Mouse (Mus musculus): ENCODE data around the gene Oaz2. TPM values are rescaled to one million over a fixed set of nuclear protein-coding genes. Genes with fewer than 3 reads are reported as not detected.
A peak's percentile ranks its signal among the peaks of the same experiment; 100 is the strongest.

The Oaz2 gene
- polyA plus RNA-seq, 1 experiment from 2014 or later, result 203 TPM

DNA sequence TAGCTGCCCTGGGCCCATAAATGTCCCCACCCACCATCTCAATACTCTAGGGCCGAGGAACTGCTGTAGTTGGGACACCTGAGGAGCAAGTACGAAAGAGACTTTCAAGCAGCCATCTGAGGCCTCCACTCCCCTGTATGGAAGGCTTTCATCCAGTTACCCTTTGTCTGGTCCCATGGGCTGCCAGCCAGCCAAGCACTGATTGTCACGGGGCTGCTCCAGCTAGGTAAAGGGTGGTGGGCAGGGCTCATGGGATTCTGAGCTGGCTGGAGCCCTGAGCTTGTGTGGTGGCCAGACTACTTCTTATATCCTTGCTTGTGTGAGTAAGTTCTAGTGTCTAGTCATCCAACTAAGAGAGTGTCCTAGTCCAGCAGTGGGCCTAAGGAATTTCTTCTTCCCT lies 10.6 kb upstream of the Oaz2 start:
- H3K36me3 ChIP-seq (ENCODE audit: control insufficient read depth, insufficient read depth, low read length), result no peaks in the 10 kb centered on the region
- H3K4me2 ChIP-seq (ENCODE audit: low read depth, low read length), result no peak overlapping the region
- H3K27me3 ChIP-seq (replicated peaks; ENCODE audit: control insufficient read depth, insufficient read depth, low read length), result no peaks in the 10 kb centered on the region
- no peak overlapping the region for H3K9ac ChIP-seq (ENCODE audit: low read depth, low read length)
- no peak for DNase-seq (ENCODE audit: low spot score)
- no peak for ATAC-seq (ENCODE audit: low read depth)
- no peak overlapping the region for H3K4me3 ChIP-seq (ENCODE audit: low read depth, low read length)
- H3K9me3 ChIP-seq (ENCODE audit: control insufficient read depth, low read length), result no peaks in the 10 kb centered on the region
- H3K27ac ChIP-seq (replicated peaks; ENCODE audit: low read depth, low read length), result no peak overlapping the region
- WGBS, result 86% methylated on average over 3 of the region's 3 CpGs
- no peaks in the 10 kb centered on the region for H3K4me1 ChIP-seq (ENCODE audit: control insufficient read depth, insufficient read depth, low read length)

DNA sequence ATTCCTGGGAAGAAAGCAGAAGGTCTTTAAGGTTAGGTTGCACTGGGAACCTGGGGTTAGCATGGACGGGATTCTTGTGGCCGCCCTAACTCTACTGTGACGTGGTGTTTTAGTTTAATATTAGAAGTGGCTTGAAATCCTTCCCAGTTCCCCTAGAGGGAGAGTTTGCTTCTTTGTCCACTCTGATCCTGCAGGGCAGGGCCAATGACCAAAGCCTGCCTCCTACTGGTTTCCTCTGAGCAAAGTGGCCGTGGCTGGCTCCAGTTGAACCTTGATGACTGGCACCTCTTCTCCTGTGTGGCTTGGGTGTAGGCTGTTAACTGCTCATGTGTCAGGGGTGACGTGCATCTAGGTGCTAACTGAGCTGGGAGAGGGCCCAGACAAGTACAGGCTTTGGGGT lies 6.8 kb upstream of the Oaz2 start:
- Histone ChIP-seq H3K4me2 (ENCODE audit: low read depth, low read length) (no peak overlapping the region), H3K4me3 (ENCODE audit: low read depth, low read length) (no peak overlapping the region), H3K36me3 (ENCODE audit: control insufficient read depth, insufficient read depth, low read length) (no peaks in the 10 kb centered on the region), H3K27me3 (replicated peaks; ENCODE audit: control insufficient read depth, insufficient read depth, low read length) (no peaks in the 10 kb centered on the region), H3K4me1 (ENCODE audit: control insufficient read depth, insufficient read depth, low read length) (no peaks in the 10 kb centered on the region), H3K27ac (replicated peaks; ENCODE audit: low read depth, low read length) (no peak overlapping the region), H3K9me3 (ENCODE audit: control insufficient read depth, low read length) (no peaks in the 10 kb centered on the region), H3K9ac (ENCODE audit: low read depth, low read length) (no peak overlapping the region)
- DNase-seq (ENCODE audit: low spot score) (no peak), ATAC-seq (ENCODE audit: low read depth) (no peak)
- 57% methylated on average over 5 of the region's 5 CpGs for WGBS

DNA sequence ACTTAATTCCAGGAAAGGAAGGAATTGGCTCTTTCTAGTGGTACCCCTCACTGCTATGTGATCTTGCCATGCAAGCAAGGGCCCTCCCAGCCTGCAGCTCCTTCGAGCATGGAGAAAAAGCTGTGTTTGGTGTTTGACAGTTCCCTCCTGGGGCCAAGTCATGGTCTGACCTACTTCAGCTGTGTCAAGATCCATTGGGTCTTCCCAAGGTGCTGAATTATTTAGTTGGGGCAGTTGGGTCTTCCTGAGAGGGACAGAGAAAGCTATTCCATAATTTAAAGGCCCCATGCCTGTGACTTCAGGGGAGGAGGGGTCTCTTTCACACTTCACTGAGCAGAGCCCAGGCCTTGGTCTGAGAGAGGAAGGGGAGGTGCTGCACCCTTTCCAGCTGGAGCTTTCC lies 6.3 kb upstream of the Oaz2 start:
- Histone ChIP-seq H3K9ac (ENCODE audit: low read depth, low read length) (no peak overlapping the region), H3K36me3 (ENCODE audit: control insufficient read depth, insufficient read depth, low read length) (no peaks in the 10 kb centered on the region), H3K4me1 (ENCODE audit: control insufficient read depth, insufficient read depth, low read length) (no peaks in the 10 kb centered on the region), H3K27me3 (replicated peaks; ENCODE audit: control insufficient read depth, insufficient read depth, low read length) (no peaks in the 10 kb centered on the region), H3K9me3 (ENCODE audit: control insufficient read depth, low read length) (no peaks in the 10 kb centered on the region), H3K4me3 (ENCODE audit: low read depth, low read length) (no peak overlapping the region), H3K4me2 (ENCODE audit: low read depth, low read length) (no peak overlapping the region), H3K27ac (replicated peaks; ENCODE audit: low read depth, low read length) (no peak overlapping the region)
- ATAC-seq (ENCODE audit: low read depth), result no peak
- no peak for DNase-seq (ENCODE audit: low spot score)
- 54% methylated on average over 1 of the region's 1 CpGs for WGBS

DNA sequence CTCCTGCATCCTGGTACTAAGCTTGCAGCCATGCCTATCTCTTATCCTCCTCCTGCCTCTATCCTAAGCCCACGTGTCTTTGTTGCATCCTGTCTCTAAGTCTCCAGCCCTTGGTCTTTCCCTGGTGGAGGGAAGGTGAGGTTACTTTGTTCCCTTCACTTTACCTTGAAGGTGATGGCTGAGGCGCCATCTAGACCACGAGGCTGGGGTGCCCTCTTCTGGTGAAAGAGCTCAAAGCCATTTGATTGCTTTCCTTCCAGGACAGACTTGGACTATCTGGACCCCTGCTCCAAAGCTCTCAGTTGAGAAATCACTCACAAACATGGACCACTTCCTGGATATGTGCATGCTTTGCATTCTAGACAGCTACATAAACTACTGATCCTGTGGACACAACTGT lies 3.6 kb upstream of the Oaz2 start:
- Histone ChIP-seq H3K9ac (ENCODE audit: low read depth, low read length) (no peak overlapping the region), H3K4me2 (ENCODE audit: low read depth, low read length) (no peak overlapping the region), H3K9me3 (ENCODE audit: control insufficient read depth, low read length) (no peaks in the 10 kb centered on the region), H3K27ac (replicated peaks; ENCODE audit: low read depth, low read length) (no peak overlapping the region), H3K36me3 (ENCODE audit: control insufficient read depth, insufficient read depth, low read length) (no peaks in the 10 kb centered on the region), H3K4me3 (ENCODE audit: low read depth, low read length) (no peak overlapping the region), H3K27me3 (replicated peaks; ENCODE audit: control insufficient read depth, insufficient read depth, low read length) (no peaks in the 10 kb centered on the region), H3K4me1 (ENCODE audit: control insufficient read depth, insufficient read depth, low read length) (no peaks in the 10 kb centered on the region)
- 0% methylated on average over 3 of the region's 3 CpGs for WGBS
- ATAC-seq (ENCODE audit: low read depth) (peak; percentile 37; the same call in 1 of the 2 replicates), DNase-seq (ENCODE audit: low spot score) (peak; percentile 67)

DNA sequence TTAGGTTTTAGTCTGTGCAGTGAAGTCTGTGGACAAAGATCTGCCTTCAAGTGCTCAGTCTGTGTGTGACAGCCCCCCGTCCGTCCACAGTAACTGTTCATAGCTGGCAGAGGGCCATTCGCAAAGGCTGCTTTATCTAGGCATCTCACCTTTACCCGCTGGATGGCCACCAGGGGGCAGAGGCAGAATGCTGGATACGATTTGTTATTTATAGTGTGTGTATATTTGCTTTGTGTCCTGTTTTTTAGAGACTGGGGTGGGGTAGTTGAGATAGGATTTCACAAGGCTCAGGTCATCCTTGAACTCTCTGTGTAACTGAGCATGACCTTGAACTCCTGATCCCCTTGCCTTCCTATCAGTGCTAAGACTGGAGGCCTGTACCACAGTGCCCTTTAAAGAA lies 1.8 kb upstream of the Oaz2 start:
- Histone ChIP-seq H3K4me3 (ENCODE audit: low read depth, low read length) (no peak overlapping the region), H3K27me3 (replicated peaks; ENCODE audit: control insufficient read depth, insufficient read depth, low read length) (no peaks in the 10 kb centered on the region), H3K9ac (ENCODE audit: low read depth, low read length) (no peak overlapping the region), H3K4me1 (ENCODE audit: control insufficient read depth, insufficient read depth, low read length) (no peaks in the 10 kb centered on the region), H3K36me3 (ENCODE audit: control insufficient read depth, insufficient read depth, low read length) (no peaks in the 10 kb centered on the region), H3K4me2 (ENCODE audit: low read depth, low read length) (no peak overlapping the region), H3K9me3 (ENCODE audit: control insufficient read depth, low read length) (no peaks in the 10 kb centered on the region), H3K27ac (replicated peaks; ENCODE audit: low read depth, low read length) (no peak overlapping the region)
- ATAC-seq (ENCODE audit: low read depth) (peak; percentile 37; the same call in 1 of the 2 replicates), DNase-seq (ENCODE audit: low spot score) (peak; percentile 71)
- 11% methylated on average over 5 of the region's 5 CpGs for WGBS

DNA sequence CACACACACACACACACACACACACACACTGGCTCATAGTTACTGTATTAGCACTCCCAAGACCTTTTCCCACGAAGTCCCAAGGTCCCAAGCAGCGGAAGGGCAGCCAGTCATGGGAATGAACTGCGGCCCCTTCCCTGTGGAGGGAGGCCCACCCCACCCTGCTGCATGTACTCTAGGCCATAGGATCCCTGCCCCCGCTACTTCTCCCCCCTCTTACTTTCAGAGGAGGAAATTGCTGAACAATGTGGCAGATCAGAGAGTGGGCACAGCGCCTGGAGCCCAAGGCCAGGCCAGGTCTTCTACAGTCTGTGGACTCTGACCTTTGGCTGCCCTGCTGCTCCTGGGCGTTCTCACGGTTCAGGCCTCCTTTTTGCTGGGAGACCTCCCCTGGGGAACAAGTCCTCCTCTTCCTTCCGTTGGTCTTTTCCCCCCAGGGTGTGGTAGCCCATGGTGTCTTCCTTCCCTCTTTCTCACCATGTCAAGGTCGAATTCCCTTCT lies 3.7 kb downstream of the Oaz2 start:
- Histone ChIP-seq H3K4me2 (ENCODE audit: low read depth, low read length) (no peak overlapping the region), H3K9ac (ENCODE audit: low read depth, low read length) (no peak overlapping the region), H3K4me3 (ENCODE audit: low read depth, low read length) (no peak overlapping the region), H3K36me3 (ENCODE audit: control insufficient read depth, insufficient read depth, low read length) (no peaks in the 10 kb centered on the region), H3K9me3 (ENCODE audit: control insufficient read depth, low read length) (no peaks in the 10 kb centered on the region), H3K4me1 (ENCODE audit: control insufficient read depth, insufficient read depth, low read length) (peaks cover 5% of the 10 kb centered on the region; the same call in 1 of the 2 replicates), H3K27ac (replicated peaks; ENCODE audit: low read depth, low read length) (no peak overlapping the region; the same call in 1 of the 2 replicates), H3K27me3 (replicated peaks; ENCODE audit: control insufficient read depth, insufficient read depth, low read length) (no peaks in the 10 kb centered on the region)
- ATAC-seq (ENCODE audit: low read depth) (no peak), DNase-seq (ENCODE audit: low spot score) (peak; percentile 36)
- 36% methylated on average over 6 of the region's 9 CpGs for WGBS

DNA sequence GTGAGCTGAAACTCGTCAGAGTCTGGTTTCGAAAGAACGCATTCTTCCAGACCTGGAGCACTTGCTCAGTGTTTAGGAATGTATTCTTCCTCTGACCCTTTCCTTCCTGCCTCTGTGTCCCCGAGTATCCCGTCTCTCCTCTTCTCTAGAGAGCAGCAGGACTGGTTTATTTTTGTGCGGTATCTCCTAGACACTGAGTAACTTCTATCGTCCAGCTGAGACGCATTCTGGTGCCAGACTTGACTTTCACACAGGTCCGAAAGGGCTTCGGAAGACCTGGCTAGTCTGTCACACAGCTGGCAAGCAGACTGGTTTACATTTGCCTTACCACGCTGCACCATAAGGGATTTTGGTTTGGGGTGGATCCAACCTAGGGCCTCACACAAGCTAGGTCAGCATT lies 5.2 kb downstream of the Oaz2 start:
- Histone ChIP-seq H3K9me3 (ENCODE audit: control insufficient read depth, low read length) (no peaks in the 10 kb centered on the region), H3K9ac (ENCODE audit: low read depth, low read length) (no peak overlapping the region), H3K4me1 (ENCODE audit: control insufficient read depth, insufficient read depth, low read length) (peaks cover 15% of the 10 kb centered on the region), H3K27me3 (replicated peaks; ENCODE audit: control insufficient read depth, insufficient read depth, low read length) (no peaks in the 10 kb centered on the region), H3K27ac (replicated peaks; ENCODE audit: low read depth, low read length) (0 out of 2 replicates have a peak overlapping the region, but pooled peaks have one; percentile 7), H3K4me3 (ENCODE audit: low read depth, low read length) (no peak overlapping the region), H3K36me3 (ENCODE audit: control insufficient read depth, insufficient read depth, low read length) (no peaks in the 10 kb centered on the region), H3K4me2 (ENCODE audit: low read depth, low read length) (no peak overlapping the region)
- WGBS, result 52% methylated on average over 11 of the region's 11 CpGs
- ATAC-seq (ENCODE audit: low read depth) (no peak), DNase-seq (ENCODE audit: low spot score) (no peak)

DNA sequence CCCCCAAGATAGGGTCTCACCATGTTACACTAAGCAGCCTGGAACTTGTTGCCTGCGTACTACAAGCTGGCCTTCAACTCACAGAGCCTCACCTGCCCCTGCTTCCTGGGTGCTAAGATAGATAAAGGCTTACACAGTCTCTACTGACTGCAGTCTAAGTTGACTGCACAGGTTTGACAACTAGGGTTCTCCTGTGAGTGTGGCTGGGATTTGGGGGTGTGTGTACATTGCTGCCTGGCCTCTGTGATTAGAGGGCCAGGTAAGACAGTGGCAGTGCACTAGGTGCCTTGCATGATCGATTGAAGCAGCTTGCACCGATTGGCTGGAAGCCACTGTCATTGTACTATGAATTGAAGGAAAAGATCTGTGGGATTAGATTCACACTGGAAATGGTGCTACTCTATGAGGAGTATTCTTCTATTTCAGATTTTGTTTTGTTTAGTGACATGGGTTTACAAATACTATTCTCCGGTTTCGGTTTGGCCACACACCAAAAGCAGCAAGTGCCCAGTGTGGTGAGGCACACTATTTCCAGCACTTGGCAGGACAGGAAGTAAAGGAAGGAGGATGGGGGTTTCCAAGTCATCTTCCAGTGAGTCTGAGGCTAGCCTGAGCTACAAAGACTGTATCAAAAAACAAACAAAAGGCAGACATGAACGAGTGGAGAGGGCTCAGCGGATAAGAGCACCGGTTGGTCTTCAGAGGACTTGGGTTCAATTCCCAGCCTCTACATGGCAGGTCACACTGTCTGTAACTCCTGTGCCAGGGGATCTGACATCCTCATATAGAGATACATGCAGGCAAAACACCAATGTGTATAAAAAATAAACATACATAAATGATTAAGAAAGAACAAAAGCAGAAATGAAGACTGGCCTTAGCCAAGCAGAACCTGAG lies 7.9 kb downstream of the Oaz2 start:
- WGBS, result 51% methylated on average over 8 of the region's 8 CpGs

More for the DNA sequence above, 7.9 kb downstream of the Oaz2 start:
- H3K4me3 ChIP-seq (ENCODE audit: low read depth, low read length), result peak overlapping the region; percentile 65
- no peak for DNase-seq (ENCODE audit: low spot score)
- peak overlapping the region; percentile 93 for H3K4me2 ChIP-seq (ENCODE audit: low read depth, low read length)
- no peaks in the 10 kb centered on the region for H3K9me3 ChIP-seq (ENCODE audit: control insufficient read depth, low read length)
- no peaks in the 10 kb centered on the region for H3K27me3 ChIP-seq (replicated peaks; ENCODE audit: control insufficient read depth, insufficient read depth, low read length)
- peaks cover 41% of the 10 kb centered on the region for H3K4me1 ChIP-seq (ENCODE audit: control insufficient read depth, insufficient read depth, low read length)
- ATAC-seq (ENCODE audit: low read depth), result peak; percentile 24
- H3K9ac ChIP-seq (ENCODE audit: low read depth, low read length), result peak overlapping the region; percentile 86
- no peaks in the 10 kb centered on the region for H3K36me3 ChIP-seq (ENCODE audit: control insufficient read depth, insufficient read depth, low read length)
- peak overlapping the region; percentile 58 for H3K27ac ChIP-seq (replicated peaks; ENCODE audit: low read depth, low read length)
